Mouse (Mus musculus): ENCODE measurements around the gene Lalba. TPM values are rescaled to one million over a fixed set of nuclear protein-coding genes. Genes with fewer than 3 reads are reported as not detected.
"Not testable (repeated sequence)": the region's sequence is repeated elsewhere in the genome, so short reads cannot be mapped to it uniquely, and the experiment has no call there.

Gene Lalba
- total RNA-seq, 2 experiments from 2014 or later: not detected

- ATAC-seq (replicated peaks; ENCODE audit: low FRiP score, poor library complexity, severe bottlenecking): 0 out of 2 replicates have a peak, but pooled peaks have one; percentile 40
Observed at GRCm38 (mm10) chr15:98497631-98498030, 15.1 kb upstream of the Lalba start.

- no peak for ATAC-seq (replicated peaks; ENCODE audit: low FRiP score, poor library complexity, severe bottlenecking)
Observed at GRCm38 (mm10) chr15:98492102-98492501, 9.6 kb upstream of the Lalba start, which contains the start of gene Olfr279. Olfr279 (plus strand) TSS chr15:98492402.

GRCm38 (mm10) chr15:98491332-98491731 lies 8.8 kb upstream of the Lalba start:
- ATAC-seq (replicated peaks; ENCODE audit: low FRiP score, poor library complexity, severe bottlenecking): no peak

- no peak for ATAC-seq (replicated peaks; ENCODE audit: low FRiP score, poor library complexity, severe bottlenecking)
Observed at GRCm38 (mm10) chr15:98486433-98487021, 4.0 kb upstream of the Lalba start.

GRCm38 (mm10) chr15:98483907-98484886 lies 1.7 kb upstream of the Lalba start:
- ATAC-seq (replicated peaks; ENCODE audit: low FRiP score, poor library complexity, severe bottlenecking): no peak

GRCm38 (mm10) chr15:98479568-98480102 lies 2.9 kb downstream of the Lalba start:
- no peak for ATAC-seq (replicated peaks; ENCODE audit: low FRiP score, poor library complexity, severe bottlenecking)

GRCm38 (mm10) chr15:98476281-98476680 lies 6.2 kb downstream of the Lalba start:
- no peak for ATAC-seq (replicated peaks; ENCODE audit: low FRiP score, poor library complexity, severe bottlenecking)

GRCm38 (mm10) chr15:98475382-98475781 lies 7.1 kb downstream of the Lalba start:
- ATAC-seq (replicated peaks; ENCODE audit: low FRiP score, poor library complexity, severe bottlenecking): peak; percentile 53; the same call in 1 of the 2 replicates

- ATAC-seq (replicated peaks; ENCODE audit: low FRiP score, poor library complexity, severe bottlenecking): no peak
Observed at GRCm38 (mm10) chr15:98474958-98475357, 7.6 kb downstream of the Lalba start.

GRCm38 (mm10) chr15:98471539-98471938 lies 11.0 kb downstream of the Lalba start:
- ATAC-seq (replicated peaks; ENCODE audit: low FRiP score, poor library complexity, severe bottlenecking): no peak

GRCm38 (mm10) chr15:98469596-98469995 lies 12.9 kb downstream of the Lalba start, which contains the start of gene OR5BS1P:
OR5BS1P (plus strand) TSS chr15:98469896.
- ATAC-seq (replicated peaks; ENCODE audit: low FRiP score, poor library complexity, severe bottlenecking): no peak

GRCm38 (mm10) chr15:98452288-98452687 lies 30.2 kb downstream of the Lalba start, which contains the start of gene Olfr281:
Olfr281 (plus strand) TSS chr15:98452588.
- ATAC-seq (replicated peaks; ENCODE audit: low FRiP score, poor library complexity, severe bottlenecking): no peak

GRCm38 (mm10) chr15:98448521-98448920 lies 34.0 kb downstream of the Lalba start:
- ATAC-seq (replicated peaks; ENCODE audit: low FRiP score, poor library complexity, severe bottlenecking): no peak

GRCm38 (mm10) chr15:98444561-98444960 lies 38.0 kb downstream of the Lalba start:
- ATAC-seq (replicated peaks; ENCODE audit: low FRiP score, poor library complexity, severe bottlenecking): no peak

GRCm38 (mm10) chr15:98430925-98431324 lies 51.6 kb downstream of the Lalba start, which contains the start of gene Olfr282:
Olfr282 (plus strand) TSS chr15:98431225.
- ATAC-seq (replicated peaks; ENCODE audit: low FRiP score, poor library complexity, severe bottlenecking): not testable (repeated sequence)

Other genes starting within 250 kb of the Lalba start
- not detected in 2 replicates for gene Olfr286, start 248.3 kb downstream of the Lalba start, total RNA-seq (2015; ENCODE audit: low replicate concordance)
- gene Olfr286, start 248.3 kb downstream of the Lalba start, total RNA-seq (2017; ENCODE audit: low replicate concordance): not detected in 2 replicates
- not detected in 2 replicates for gene H1fnt, start 225.4 kb downstream of the Lalba start, total RNA-seq (2015; ENCODE audit: low replicate concordance)
- not detected in 2 replicates for gene H1fnt, start 225.4 kb downstream of the Lalba start, total RNA-seq (2017; ENCODE audit: low replicate concordance)
- gene Zfp641, start 186.6 kb downstream of the Lalba start, total RNA-seq (2015; ENCODE audit: low replicate concordance): not detected in 2 replicates
- 0.17 and 0.56 TPM in 2 replicates for gene Zfp641, start 186.6 kb downstream of the Lalba start, total RNA-seq (2017; ENCODE audit: low replicate concordance)
- not detected in 2 replicates for gene Olfr285, start 165.4 kb downstream of the Lalba start, total RNA-seq (2015; ENCODE audit: low replicate concordance)
- not detected in 2 replicates for gene Olfr285, start 165.4 kb downstream of the Lalba start, total RNA-seq (2017; ENCODE audit: low replicate concordance)
- gene Olfr284, start 141.7 kb downstream of the Lalba start, total RNA-seq (2015; ENCODE audit: low replicate concordance): not detected in 2 replicates
- gene Olfr284, start 141.7 kb downstream of the Lalba start, total RNA-seq (2017; ENCODE audit: low replicate concordance): not detected in 2 replicates
- gene Olfr283, start 101.8 kb downstream of the Lalba start, total RNA-seq (2015; ENCODE audit: low replicate concordance): not detected in 2 replicates
- not detected in 2 replicates for gene Olfr283, start 101.8 kb downstream of the Lalba start, total RNA-seq (2017; ENCODE audit: low replicate concordance)
- not detected in 2 replicates for gene Olfr282, start 51.5 kb downstream of the Lalba start, total RNA-seq (2015; ENCODE audit: low replicate concordance)
- gene Olfr282, start 51.5 kb downstream of the Lalba start, total RNA-seq (2017; ENCODE audit: low replicate concordance): not detected in 2 replicates
- not detected in 2 replicates for gene Olfr281, start 30.1 kb downstream of the Lalba start, total RNA-seq (2015; ENCODE audit: low replicate concordance)
- gene Olfr281, start 30.1 kb downstream of the Lalba start, total RNA-seq (2017; ENCODE audit: low replicate concordance): not detected in 2 replicates
- gene OR5BS1P, start 12.8 kb downstream of the Lalba start, total RNA-seq (2015; ENCODE audit: low replicate concordance): not detected in 2 replicates
- not detected in 2 replicates for gene OR5BS1P, start 12.8 kb downstream of the Lalba start, total RNA-seq (2017; ENCODE audit: low replicate concordance)
- gene Olfr279, start 9.7 kb upstream of the Lalba start, total RNA-seq (2015; ENCODE audit: low replicate concordance): not detected in 2 replicates
- 0.17 TPM in 1 of 2 replicates, not detected in the other for gene Olfr279, start 9.7 kb upstream of the Lalba start, total RNA-seq (2017; ENCODE audit: low replicate concordance)
- gene Kansl2, start 51.5 kb upstream of the Lalba start, total RNA-seq (2015; ENCODE audit: low replicate concordance): 15.9 and 17.1 TPM in 2 replicates
- 4.9 and 11.4 TPM in 2 replicates for gene Kansl2, start 51.5 kb upstream of the Lalba start, total RNA-seq (2017; ENCODE audit: low replicate concordance)
- gene Ccnt1, start 88.2 kb upstream of the Lalba start, total RNA-seq (2015; ENCODE audit: low replicate concordance): 23.8 and 41.1 TPM in 2 replicates
- gene Ccnt1, start 88.2 kb upstream of the Lalba start, total RNA-seq (2017; ENCODE audit: low replicate concordance): 37.2 and 38.3 TPM in 2 replicates
- not detected in 2 replicates for gene 4930415O20Rik, start 88.3 kb upstream of the Lalba start, total RNA-seq (2015; ENCODE audit: low replicate concordance)
- gene 4930415O20Rik, start 88.3 kb upstream of the Lalba start, total RNA-seq (2017; ENCODE audit: low replicate concordance): not detected in 2 replicates
- gene Adcy6, start 127.4 kb upstream of the Lalba start, total RNA-seq (2015; ENCODE audit: low replicate concordance): 4.8 and 26.8 TPM in 2 replicates
- 33.2 and 42.9 TPM in 2 replicates for gene Adcy6, start 127.4 kb upstream of the Lalba start, total RNA-seq (2017; ENCODE audit: low replicate concordance)
- gene Cacnb3, start 148.1 kb upstream of the Lalba start, total RNA-seq (2015; ENCODE audit: low replicate concordance): not detected in 2 replicates
- gene Cacnb3, start 148.1 kb upstream of the Lalba start, total RNA-seq (2017; ENCODE audit: low replicate concordance): not detected in 2 replicates
- gene Ddx23, start 180.2 kb upstream of the Lalba start, total RNA-seq (2015; ENCODE audit: low replicate concordance): 9.4 and 10.4 TPM in 2 replicates
- gene Ddx23, start 180.2 kb upstream of the Lalba start, total RNA-seq (2017; ENCODE audit: low replicate concordance): 32.3 and 40.2 TPM in 2 replicates
- 4.4 TPM in 1 of 2 replicates, not detected in the other for gene Rnd1, start 194.7 kb upstream of the Lalba start, total RNA-seq (2015; ENCODE audit: low replicate concordance)
- gene Rnd1, start 194.7 kb upstream of the Lalba start, total RNA-seq (2017; ENCODE audit: low replicate concordance): 0.42 and 2.2 TPM in 2 replicates
- not detected in 2 replicates for gene Ccdc65, start 225.5 kb upstream of the Lalba start, total RNA-seq (2015; ENCODE audit: low replicate concordance)
- not detected in 2 replicates for gene Ccdc65, start 225.5 kb upstream of the Lalba start, total RNA-seq (2017; ENCODE audit: low replicate concordance)
- 1.2 TPM in 1 of 2 replicates, not detected in the other for gene Fkbp11, start 245.5 kb upstream of the Lalba start, total RNA-seq (2015; ENCODE audit: low replicate concordance)
- 0.84 and 1.0 TPM in 2 replicates for gene Fkbp11, start 245.5 kb upstream of the Lalba start, total RNA-seq (2017; ENCODE audit: low replicate concordance)

Measured in erythroblast, adult 5-6 weeks (primary cell).